Mouse (Mus musculus) monocyte, adult 5-6 weeks (primary cell): ENCODE results near the gene Setd1b. TPM values are rescaled to one million over a fixed set of nuclear protein-coding genes. Genes with fewer than 3 reads are reported as not detected.

Source experiments
- ATAC-seq: fragments of 153-309, 156-312 bp; replicated peaks from 2 replicates; pipeline ENCODE4 v1.8.0; 2017; ENCODE audit warnings: mild to moderate bottlenecking; ENCODE audit not compliant: low TSS enrichment, insufficient number of reproducible peaks, severe bottlenecking, poor library complexity, low FRiP score
- total RNA-seq: library from RNA; stranded (forward); fragments of 200-1000, 200-491, 200-594 nt; gene quantifications from 3 replicates; pipeline ENCODE4 v1.2.3, GENCODE M21; 2017

Gene Setd1b
- total RNA-seq, 1 experiment from 2014 or later = 2.4 TPM

DNA sequence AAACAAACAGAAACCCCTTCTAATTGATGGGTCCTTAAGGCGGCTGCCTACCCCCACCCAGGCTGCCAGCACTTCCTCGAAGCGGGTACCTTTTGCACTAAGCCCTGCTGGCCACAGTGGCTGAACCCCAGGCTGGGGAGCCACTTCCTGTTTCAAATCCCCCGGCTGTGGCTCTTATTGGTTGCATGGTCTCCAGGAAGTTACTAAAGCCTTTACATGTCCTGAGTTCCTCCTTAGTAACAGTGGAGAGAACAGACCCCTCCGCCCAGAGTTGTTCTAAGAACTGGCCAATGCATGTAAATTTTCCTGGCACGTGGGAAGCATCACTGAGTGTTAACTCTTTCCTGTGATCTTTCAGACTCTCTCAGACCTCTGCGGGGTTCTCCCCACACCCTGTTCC lies 9.1 kb downstream of the Setd1b start:
- peak; percentile 80 for ATAC-seq

DNA sequence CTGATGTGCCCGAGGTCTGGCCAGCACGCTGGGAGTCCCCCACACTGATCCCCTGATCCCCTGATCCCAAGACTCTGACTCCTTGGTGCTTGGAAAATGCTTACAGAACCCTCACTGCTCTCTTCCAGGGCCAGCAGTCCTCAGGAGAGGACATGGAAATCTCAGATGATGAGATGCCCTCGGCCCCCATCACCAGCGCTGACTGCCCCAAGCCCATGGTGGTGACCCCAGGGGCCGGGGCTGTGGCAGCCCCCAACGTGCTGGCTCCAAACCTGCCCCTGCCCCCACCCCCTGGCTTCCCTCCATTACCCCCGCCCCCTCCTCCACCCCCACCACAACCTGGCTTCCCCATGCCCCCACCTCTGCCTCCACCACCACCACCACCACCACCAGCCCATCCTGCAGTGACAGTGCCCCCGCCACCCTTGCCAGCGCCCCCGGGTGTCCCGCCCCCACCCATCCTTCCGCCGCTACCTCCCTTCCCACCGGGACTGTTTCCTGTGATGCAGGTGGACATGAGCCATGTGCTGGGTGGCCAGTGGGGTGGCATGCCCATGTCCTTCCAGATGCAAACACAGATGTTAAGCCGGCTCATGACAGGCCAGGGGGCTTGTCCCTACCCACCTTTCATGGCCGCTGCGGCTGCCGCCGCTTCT lies 9.8 kb downstream of the Setd1b start:
- ATAC-seq = no peak

DNA sequence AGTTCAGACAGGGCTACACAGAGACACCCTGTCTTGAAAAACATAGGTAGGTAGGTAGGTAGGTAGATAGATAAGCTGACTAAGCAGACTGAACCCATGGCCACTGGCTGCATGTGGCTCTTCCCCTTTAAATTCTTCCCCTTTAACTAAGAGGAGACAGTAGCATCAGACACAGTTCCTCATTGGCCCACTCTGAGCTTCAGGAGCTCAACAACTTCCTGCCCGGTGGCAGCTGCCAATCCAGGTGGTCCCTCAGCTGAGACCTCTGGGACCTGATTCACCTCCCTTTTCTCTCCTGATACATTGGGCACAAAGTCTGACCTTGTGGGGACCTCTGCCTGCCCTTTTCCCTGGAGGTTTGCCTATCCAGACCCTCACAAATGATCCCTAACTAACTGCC lies 10.9 kb downstream of the Setd1b start:
- ATAC-seq = peak; percentile 19; the same call in 1 of the 2 replicates

DNA sequence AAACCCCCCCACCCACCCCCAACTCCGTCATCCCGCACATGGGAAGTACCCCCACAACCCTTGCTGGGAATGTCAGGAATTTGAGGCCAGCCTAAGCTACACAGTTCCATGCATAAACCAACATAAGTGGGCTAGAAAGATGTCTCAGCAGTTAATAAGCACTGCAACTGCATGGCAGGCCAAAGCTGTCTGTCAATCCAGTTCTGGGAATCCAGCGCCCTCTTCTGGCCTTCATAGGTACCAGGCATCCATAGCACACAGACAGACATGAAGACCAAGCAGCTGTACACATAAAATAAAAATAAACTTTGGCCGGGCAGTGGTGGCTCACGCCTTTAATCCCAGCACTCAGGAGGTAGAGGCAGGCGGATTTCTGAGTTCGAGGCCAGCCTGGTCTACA lies 13.4 kb downstream of the Setd1b start:
- ATAC-seq = peak; percentile 58; the same call in 1 of the 2 replicates

DNA sequence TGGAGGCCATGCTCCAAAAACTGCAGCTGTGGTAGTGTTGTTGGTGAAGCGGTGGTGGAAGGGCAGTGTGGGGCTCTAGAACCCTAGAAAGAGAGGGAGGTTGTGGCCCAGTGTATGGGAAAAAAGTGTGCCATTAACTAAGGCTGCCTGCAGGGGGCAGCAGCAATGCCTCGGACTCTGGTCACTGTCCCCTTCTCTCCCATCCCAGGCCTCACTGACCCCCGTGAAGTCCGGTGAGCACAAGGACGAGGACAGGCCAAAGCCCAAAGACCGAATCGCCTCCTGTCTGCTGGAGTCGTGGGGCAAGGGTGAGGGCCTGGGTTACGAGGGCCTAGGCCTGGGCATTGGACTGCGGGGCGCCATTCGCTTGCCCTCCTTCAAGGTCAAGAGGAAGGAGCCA lies 14.8 kb downstream of the Setd1b start:
- no peak for ATAC-seq

DNA sequence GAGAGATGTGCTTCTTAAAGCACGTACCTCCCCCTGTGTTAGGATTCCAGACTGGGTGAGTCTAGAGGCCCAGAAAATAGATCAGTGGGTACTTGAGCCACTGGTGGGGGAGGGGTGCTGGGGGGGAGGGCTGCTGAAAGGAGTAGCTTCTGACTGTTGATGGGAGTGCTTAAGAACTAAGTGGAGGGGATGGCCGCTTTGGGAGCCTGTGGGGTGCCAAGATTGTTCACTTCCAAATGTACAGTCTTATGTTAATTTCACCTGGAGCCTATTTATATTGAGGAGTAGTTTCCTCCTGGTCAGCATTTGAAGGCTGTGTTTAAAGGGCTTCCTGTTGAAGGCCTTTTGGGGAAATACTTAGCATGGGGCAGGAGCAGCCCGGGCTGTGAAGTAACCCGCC lies 16.0 kb downstream of the Setd1b start:
- no peak for ATAC-seq

DNA sequence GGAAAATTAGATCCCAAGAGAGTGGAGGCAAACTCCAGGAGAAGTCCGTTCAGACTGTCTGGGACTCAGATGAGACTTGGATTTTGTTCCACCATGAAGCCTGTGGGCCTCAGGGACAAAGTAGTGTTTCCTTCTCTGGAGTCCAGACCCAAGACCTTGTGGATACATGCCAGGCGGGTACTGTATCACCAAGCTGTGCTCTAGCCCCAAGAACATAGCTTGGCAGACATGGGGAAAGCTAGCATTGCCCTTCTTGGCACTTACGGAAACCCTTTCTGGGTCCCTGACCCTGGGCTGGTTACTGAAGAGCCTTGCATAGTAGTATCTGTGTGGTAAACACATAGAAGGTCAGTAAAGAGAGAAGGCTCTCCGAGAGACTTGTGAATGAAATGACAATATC lies 17.5 kb downstream of the Setd1b start:
- ATAC-seq = no peak

DNA sequence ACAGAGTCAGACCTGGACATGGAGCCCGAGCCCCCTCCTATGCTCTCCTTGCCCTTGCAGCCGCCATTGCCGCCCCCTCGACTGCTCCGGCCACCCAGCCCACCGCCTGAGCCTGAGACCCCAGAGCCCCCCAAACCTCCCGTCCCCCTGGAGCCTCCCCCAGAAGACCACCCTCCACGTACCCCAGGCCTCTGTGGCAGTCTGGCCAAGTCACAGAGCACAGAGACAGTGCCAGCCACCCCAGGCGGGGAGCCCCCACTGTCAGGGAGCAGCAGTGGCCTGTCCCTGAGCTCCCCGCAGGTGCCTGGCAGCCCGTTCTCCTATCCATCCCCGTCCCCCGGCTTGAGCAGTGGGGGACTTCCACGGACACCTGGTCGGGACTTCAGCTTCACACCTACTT lies 17.9 kb downstream of the Setd1b start:
- no peak for ATAC-seq

DNA sequence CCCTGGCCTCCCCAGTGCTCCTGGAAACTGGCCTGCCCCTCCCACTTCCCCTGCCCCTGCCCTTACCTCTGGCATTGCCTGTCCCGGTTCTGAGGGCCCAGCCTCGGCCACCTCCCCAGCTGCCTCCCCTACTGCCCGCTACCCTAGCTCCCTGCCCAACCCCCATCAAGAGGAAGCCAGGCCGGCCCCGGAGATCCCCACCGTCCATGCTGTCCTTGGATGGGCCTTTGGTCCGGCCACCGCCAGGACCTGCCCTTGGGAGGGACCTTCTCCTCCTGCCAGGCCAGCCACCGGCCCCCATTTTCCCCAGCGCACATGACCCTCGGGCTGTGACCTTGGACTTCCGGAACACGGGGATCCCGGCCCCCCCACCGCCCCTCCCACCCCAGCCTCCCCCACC lies 18.3 kb downstream of the Setd1b start:
- no peak for ATAC-seq

DNA sequence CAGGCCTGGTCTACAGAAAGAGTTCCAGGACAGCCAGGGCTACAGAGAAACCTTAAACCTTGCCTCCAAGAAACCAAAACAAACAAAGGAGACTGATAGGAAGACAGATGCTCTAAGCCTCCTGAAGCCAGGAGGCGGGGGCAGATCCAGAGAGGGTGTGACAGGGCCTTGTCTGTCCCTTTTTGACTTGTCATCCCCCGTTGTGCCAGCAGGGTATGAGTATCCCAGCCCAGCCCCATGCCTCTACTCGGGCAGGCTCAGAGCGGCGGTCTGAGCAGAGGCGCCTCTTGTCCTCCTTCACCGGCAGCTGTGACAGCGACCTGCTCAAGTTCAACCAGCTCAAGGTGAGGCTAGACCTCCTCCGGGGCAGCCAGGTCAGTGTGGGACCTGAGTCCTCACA lies 20.9 kb downstream of the Setd1b start:
- no peak for ATAC-seq

DNA sequence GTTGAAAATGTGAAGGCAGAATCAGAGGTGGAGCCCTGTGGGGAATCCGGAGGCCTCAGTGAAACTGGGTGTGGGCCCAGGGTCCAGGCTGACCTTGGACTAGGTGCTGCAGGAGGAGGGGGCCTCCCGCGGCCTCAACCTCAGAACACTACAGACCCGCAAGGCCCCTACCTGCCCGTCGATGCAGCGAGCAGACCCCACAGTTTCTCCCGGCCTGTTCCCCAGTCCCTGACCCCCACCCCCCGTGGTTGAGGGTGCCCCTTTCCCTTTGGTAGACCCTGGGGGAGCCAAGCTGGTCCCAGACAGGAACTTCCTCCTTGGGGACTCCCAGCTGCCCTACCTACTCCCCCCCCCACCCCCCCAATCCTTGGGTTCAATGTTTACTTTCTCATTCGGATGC lies 24.4 kb downstream of the Setd1b start:
- no peak for ATAC-seq

DNA sequence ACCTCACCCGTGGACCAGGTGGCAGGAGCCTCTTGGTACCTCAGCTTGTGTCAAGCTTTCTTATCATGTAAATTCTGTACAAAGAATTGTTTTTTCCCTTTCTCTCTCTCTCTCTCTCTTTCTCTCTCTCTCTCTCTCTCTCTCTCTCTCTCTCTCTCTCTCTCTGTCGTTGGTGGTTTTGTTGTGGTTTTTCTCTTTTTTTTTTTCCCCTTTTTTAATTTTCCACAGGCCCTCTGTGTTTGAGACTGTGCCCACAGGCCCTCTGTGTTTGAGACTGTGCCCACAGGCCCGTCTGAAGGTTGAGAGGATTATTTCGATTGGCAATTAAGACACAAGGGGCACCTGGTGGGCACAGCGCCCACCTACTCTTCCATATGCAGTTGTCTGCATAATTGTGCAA lies 25.6 kb downstream of the Setd1b start:
- no peak for ATAC-seq

DNA sequence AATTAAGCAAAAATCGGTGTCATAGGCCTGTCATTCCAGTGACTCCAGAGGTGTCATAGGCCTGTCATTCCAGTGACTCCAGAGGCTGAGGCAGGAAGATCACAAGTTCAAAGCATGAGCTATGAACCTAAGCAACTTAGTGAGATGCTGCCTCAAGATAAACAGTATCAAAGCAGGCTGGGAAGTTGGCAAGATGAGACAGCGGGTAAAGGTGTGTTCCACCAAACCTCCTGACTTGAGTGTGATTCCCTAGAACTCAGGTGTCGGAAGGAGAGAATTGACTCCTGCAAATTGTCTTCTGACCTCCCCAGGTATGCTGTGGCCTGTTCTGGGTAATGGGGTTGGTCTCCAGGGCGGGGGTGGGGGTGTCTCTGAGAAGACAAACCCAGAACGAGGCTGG lies 27.3 kb downstream of the Setd1b start, which contains the start of gene Psmd9:
Gene Psmd9 (plus strand): TSS at position 130 of the 400 bp plus-strand sequence.
- ATAC-seq = no peak

DNA sequence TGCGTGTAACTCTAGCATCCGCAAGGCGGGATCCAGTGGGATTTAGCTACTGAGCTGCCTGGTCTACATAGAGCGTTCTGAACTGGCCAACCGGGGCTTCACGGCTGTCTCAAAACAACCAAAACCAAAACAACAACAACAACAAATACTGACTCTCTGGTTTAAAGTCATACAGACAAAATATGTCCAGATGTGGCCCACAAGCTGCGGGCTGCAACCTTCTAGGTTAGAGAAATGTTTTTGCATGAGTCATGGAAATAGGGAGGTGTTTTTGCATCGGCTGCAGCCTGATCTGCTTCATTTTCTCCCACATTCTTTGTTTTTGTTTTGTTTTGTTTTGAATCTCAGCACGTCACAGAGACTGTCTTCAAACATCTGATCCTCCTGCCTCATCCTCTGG lies 28.4 kb downstream of the Setd1b start:
- no peak for ATAC-seq

DNA sequence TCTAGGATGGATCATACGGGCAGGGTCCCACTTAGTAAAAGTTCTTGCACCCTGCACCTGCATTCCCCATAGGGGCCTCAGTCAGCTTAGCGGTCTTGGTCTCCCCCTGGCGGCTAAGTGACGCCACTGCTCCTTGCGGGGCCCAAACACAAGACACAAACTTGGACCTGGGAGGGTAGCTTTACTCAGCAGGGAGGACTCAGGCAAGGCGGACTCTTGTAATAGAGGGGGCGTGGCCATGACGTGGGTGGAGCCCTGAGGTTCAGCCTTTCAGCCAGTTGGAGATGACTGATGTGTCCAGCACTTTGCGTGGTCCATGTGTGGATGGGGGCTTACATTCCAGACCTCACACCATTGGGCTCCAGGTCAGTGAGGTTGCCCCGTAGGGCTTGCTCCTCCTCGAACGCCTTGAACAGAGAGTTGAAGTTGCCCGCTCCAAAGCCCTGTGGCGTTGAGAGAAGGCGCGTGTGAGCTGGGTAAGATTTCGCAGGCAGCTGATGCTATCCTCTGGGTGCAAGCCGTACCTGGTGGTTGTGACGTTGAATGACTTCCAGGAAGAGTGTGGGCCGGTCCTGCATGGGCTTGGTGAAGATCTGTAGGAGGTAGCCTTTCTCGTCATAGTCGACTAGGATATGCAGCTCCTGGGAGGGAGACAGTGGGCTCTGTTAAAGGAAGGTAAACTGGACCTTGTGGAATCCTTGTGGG lies 29.8 kb downstream of the Setd1b start:
- peak; percentile 90 for ATAC-seq

DNA sequence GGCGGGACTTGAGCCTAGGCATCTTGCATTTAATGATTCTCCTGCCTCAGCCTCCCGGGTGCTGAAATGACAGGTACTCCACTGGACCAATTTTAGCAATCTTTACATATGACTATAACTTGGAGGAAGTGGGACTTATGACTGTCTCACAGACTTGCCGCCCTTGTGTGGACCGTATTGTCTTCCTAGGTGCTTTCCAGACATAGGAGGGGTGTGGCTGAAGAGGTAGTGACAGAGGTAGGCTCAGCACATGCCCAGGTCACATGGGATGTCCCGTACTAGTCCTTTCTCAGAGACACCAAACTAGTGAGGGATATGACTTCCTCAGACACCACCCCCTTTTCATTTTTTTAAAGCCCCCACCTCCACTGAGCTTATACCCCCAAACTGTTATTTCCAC lies 36.8 kb downstream of the Setd1b start:
- no peak for ATAC-seq

DNA sequence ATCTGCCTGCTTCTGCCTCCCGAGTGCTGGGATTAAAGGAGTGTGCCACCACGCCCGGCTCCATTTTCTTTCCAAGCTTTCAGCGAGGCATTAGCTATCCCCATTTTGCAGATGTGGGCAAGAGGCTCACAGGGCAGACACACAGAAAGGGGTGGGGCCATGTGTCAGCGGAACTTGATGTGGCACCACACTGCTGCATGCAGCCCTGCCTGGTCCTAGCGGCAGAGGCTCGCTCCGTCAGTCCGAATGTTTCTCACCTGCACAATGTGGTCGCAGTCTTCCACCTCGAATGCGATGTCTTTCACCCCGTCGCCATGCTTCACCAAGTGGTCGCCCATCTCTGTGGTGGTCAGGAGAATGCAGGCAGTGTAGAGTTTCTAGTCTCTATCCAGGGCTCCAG lies 38.4 kb downstream of the Setd1b start:
- no peak for ATAC-seq

DNA sequence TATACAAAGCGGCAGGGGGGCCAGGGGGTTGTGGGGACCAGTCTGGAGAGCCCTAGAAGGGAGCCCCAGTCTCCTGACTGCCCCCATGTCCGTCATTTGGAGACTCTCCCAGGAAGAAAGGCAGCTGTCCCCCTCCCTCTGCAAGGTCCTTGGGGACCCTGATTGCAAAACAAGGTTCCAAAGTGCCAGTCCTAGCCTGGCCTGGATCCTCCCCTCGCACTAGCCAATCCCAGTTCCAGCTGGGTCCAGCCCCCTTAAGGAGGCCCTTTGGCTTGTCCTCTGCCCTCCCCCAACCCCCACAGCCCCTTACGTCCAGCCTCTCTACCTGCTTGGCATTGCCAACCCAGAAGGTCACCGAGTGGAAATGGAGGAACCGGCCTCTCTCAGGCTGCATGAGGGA lies 39.5 kb downstream of the Setd1b start:
- ATAC-seq = no peak

DNA sequence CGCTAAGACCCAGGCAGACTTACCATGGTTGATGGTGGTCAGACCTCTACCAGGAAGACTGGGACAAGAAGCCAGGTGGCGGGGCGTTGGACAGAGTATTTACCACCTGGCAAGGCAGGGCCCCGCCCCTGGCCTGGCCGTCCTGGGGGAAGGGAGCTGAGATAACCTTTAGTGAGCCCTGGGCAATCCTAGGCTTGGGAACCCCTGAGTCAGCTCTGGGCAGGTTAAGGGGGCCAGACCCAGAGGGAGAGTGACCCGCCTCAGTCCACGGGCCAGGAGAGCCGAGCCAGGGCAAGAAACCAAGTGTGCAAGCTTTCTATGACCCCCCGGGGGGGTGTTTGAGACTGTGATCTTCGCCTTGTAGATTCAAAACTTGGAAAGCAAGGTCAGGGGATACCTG lies 40.7 kb downstream of the Setd1b start, which contains the start of gene Hpd:
Gene Hpd (minus strand): TSS at position 77 of the 400 bp plus-strand sequence.
- ATAC-seq = no peak

DNA sequence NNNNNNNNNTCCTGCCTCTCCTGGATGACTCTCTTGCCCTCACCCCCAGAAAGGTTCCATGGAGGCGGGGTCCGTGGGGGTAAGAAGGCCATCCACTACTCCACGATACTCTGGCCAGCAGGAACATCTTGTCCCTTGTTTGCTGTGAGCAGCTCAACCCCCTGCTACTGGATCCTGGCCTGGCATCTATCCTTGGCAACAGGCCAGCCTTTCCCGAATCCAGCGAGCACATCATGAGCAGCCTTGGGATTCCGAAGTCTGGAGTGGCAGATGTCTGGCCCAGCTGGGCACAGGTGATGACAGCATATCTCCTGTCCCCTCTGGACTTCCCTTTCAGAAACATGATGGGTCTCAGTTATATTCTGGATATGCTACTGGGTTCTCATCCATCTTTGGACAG lies 44.0 kb downstream of the Setd1b start:
- ATAC-seq = no peak
